Mouse (Mus musculus) macrophage (primary cell): ENCODE data around the gene Lnpep. TPM values are rescaled to one million over a fixed set of nuclear protein-coding genes. Genes with fewer than 3 reads are reported as not detected.
"Not testable (repeated sequence)": the region's sequence is repeated elsewhere in the genome, so short reads cannot be mapped to it uniquely, and the experiment has no call there.

Experiments used
- H3K27ac ChIP-seq: fragments of 350-480 bp; formaldehyde crosslinking; 2 replicates; pipeline ENCODE4 v1.9.0; 2021
- H3K36me3 ChIP-seq: fragments of 350-480 bp; formaldehyde crosslinking; 2 replicates; pipeline ENCODE4 v1.9.0; 2021; ENCODE audit errors: inconsistent target
- H3K4me3 ChIP-seq: fragments of 350-480 bp; formaldehyde crosslinking; 2 replicates; pipeline ENCODE4 v1.9.0; 2021; ENCODE audit errors: inconsistent target
- H3K79me2 ChIP-seq: fragments of 350-480 bp; formaldehyde crosslinking; 2 replicates; pipeline ENCODE4 v1.9.0; 2021; ENCODE audit errors: inconsistent target
- WGBS: methylation state at CpG from one replicate; pipeline ENCODE4 v1.1.7; 2026; ENCODE audit warnings: inconsistent platforms; ENCODE audit not compliant: missing documents; 5-methylcytosine and 5-hydroxymethylcytosine counted together
- polyA plus RNA-seq: library from polyadenylated mRNA; stranded (reverse); fragments of 250-400 nt; gene quantifications from 3 replicates; pipeline ENCODE4 v1.2.4, GENCODE M21; 2018; ENCODE audit warnings: inconsistent platforms

Lnpep gene
- polyA plus RNA-seq, 1 experiment from 2014 or later = 22.3 TPM

DNA sequence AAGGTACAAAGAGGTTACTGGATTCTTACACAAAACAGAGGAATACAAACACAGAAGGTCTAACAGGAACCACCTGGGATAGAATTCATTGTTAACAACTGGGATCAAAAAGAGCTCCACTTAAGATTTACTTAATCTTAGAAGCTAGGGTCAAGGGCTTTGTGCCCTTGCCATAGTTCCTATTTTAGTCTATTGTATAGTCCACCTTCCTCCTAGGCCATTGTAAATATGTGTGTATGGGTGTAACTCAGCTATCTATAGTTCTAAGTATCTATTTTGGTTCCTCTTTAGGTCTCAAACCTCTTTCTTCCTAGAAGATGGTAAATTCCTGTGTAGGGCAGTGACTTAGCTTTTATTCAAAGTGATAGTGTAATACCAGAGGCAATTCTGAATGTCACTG is 128.6 kb downstream of the Lnpep start:
- not testable (repeated sequence) for H3K27ac ChIP-seq, H3K4me3 ChIP-seq, H3K79me2 ChIP-seq, H3K36me3 ChIP-seq

DNA sequence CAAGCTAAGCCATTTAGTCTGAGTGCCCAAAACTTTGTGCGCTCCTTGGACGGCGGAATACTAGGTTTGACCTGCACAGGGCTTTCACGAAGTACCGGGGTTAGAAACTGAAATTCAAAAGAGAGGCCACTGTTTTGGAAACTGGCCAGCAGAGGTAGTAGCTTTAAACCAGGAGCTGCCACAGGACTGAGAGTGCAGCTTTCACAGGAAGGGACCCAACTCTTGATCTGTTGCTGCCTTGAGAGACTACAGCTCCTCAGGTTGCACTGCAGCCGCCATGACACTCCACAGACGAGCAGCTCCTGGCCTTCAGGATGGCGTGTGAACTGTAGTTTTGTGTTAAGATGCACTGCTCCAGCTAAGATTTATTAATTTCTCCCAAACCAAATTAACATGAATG is 132.7 kb downstream of the Lnpep start:
- Histone ChIP-seq H3K27ac (no peak overlapping the region), H3K4me3 (no peak overlapping the region), H3K79me2 (no peaks in the 10 kb centered on the region), H3K36me3 (no peaks in the 10 kb centered on the region)
- WGBS = 93% methylated on average over 8 of the region's 8 CpGs

DNA sequence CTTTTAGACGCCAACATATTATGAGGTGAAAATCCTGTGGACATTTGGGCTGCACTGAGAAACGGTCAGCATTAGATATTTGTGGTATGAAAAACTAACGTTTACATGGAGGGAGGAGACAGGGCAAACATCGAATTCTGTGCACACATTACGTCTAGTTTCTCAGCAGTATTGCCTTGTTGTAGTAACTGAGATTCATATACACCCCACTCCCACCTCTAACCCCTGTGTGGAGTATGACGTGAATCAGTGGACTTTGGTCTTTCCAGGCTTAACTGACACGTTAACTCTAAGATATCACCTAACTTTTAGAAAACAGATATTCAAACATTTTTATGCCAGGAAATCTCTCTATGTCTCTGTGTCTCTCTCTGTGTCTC is 133.2 kb downstream of the Lnpep start:
- WGBS = 86% methylated on average over 7 of the region's 7 CpGs

DNA sequence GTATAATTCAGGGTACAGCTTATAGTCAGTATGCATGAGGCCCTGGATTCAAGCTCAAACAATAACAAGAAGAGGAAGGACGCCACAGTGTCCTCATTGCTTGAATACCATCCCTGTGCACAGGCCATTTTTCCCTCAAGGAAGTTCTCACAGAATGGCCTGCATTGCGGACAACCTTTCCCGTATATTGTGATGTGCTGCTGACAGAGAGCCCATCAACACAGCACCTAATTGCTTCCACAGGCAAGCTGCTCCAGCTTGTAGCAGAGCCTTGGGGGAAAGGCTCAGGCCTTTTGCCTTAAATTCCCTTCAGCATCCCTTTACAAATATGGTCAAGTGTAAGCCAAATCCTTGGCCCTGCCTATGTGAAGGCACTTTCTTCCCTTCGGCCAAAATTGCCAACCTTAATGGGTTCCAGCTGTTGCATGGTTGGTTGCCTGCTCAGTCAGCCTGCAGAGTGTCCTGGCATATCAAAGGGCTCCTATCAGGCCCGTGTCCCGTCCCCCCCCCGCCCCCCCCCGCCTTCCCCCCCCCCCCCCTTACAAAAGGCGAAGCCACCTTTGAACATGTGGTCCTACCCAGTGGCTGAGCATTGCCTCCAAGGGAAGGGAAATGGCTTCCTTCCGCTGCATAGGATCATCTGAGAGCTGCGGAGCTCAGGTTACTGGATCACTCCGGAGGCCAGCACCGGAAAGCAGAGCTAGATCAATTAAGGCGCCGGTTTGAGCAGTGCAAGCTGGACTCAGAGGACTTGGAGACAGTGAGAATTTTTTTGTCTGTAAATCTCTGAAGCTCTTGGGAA is 133.8 kb downstream of the Lnpep start:
- Histone ChIP-seq H3K27ac (no peak overlapping the region), H3K36me3 (no peaks in the 10 kb centered on the region), H3K4me3 (no peak overlapping the region), H3K79me2 (no peaks in the 10 kb centered on the region)
- WGBS = 79% methylated on average over 10 of the region's 15 CpGs

More for the DNA sequence above, 133.2 kb downstream of the Lnpep start:
- no peak overlapping the region for H3K27ac ChIP-seq
- no peaks in the 10 kb centered on the region for H3K36me3 ChIP-seq
- no peak overlapping the region for H3K4me3 ChIP-seq
- no peaks in the 10 kb centered on the region for H3K79me2 ChIP-seq

DNA sequence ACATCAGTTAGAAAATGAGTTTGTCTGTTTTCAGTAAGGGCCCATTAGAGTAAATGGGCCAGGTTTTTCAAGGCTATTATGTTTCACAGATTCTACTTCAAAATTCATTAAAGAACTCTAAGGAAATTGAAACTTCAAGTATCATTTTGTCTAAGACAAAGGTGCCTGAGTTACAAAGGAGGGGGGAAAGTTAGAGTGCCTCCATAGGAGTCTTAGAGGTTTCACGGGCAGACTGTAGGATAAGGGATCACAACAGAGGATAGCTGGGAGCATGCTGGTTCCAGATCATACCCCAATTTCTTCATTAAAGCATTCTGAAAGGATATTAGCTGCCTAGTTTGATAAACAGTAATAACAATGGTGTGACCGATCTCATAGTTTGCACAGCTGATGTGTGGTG is 139.1 kb downstream of the Lnpep start:
- WGBS = 94% methylated on average over 2 of the region's 2 CpGs
- no peaks in the 10 kb centered on the region for H3K36me3 ChIP-seq
- H3K79me2 ChIP-seq = no peaks in the 10 kb centered on the region
- H3K4me3 ChIP-seq = no peak overlapping the region
- H3K27ac ChIP-seq = no peak overlapping the region

Other genes with a start within 250 kb of the Lnpep start
- gene Lix1, start 222.4 kb downstream of the Lnpep start, polyA plus RNA-seq = 0.49 to 0.96 TPM (median 0.74 TPM) in 3 replicates
- gene Vmn2r90, start 78.7 kb upstream of the Lnpep start, polyA plus RNA-seq = not detected in 3 replicates
- gene Spaca6, start 202.1 kb upstream of the Lnpep start, polyA plus RNA-seq = 0.64 to 1.0 TPM (median 0.86 TPM) in 3 replicates
- gene Has1, start 230.2 kb upstream of the Lnpep start, polyA plus RNA-seq = not detected in 3 replicates